Mouse (Mus musculus) spleen, adult 2 months (tissue): ENCODE measurements at regions not wholly inside any gene's neighbourhood (a gene's known extent, or its start where the extent isn't known, plus 50 kb on each side); places are given as distances from the start of the nearest gene placed in this dataset.

ENCODE experiments used
- CTCF ChIP-seq: fragments of 200-500 bp; IDR thresholded peaks from 2 replicates; pipeline ENCODE4 v1.5.1; 2011; ENCODE audit warnings: mild to moderate bottlenecking, inconsistent platforms; ENCODE audit not compliant: insufficient read depth, insufficient read length, insufficient replicate concordance; ENCODE audit errors: extremely low read depth
- POLR2A ChIP-seq: fragments of 200-500 bp; IDR thresholded peaks from 2 replicates; pipeline ENCODE4 v1.6.1; 2011; ENCODE audit warnings: low read depth, low read length, inconsistent platforms

DNA sequence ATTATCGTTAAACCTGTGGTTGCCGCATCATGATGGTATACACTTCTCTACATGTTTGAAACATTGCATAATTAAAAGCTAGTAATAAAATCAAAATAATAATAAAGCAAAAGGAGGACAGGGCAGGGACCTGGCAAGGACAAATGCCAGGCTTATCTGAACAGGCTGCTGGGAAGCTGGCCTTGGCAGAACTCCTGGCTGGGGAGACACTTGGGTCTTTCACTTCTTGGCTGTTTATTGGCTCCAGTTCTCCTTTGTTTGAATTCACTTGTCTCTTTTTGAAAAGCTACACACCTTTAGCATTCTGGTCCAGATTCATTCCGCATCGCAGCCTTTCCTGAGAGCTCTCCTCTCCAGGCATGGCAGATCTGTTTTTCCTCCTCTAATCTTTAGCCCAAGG lies 91.6 kb upstream of the Nckap5 start:
- TF ChIP-seq POLR2A (no peak), CTCF (no peak)
